Mouse (Mus musculus): ENCODE measurements at regions not wholly inside any gene's neighbourhood (a gene's known extent, or its start where the extent isn't known, plus 50 kb on each side); places are given as distances from the start of the nearest gene placed in this dataset.
A peak's percentile ranks its signal among the peaks of the same experiment; 100 is the strongest.

GRCm38 (mm10) chr2:56025059-56025458 lies 589.3 kb downstream of the Kcnj3 start:
- DNase-seq (ENCODE audit: low spot score in 2 of 2), result peak in 1 of 2 experiments; percentile 8

GRCm38 (mm10) chr2:56028958-56029357 lies 593.2 kb downstream of the Kcnj3 start:
- no peak for DNase-seq (ENCODE audit: low spot score in 2 of 2)

All from frontal cortex, postnatal 25 days (tissue).